Mouse (Mus musculus) intestine, embryonic 16.5 days (tissue): Measurements from ENCODE around the gene Asb16. TPM values are rescaled to one million over a fixed set of nuclear protein-coding genes. Genes with fewer than 3 reads are reported as not detected.
A peak's percentile ranks its signal among the peaks of the same experiment; 100 is the strongest.

Experiments
- ATAC-seq: fragments of 200-750 bp; cut with Nextera tagmentation; 2 replicates; pipeline ENCODE4 v1.8.0; 2017; ENCODE audit warnings: moderate TSS enrichment, moderate library complexity
- H3K27ac ChIP-seq: fragments of 300-500 bp; sonication (generic); 2 replicates; pipeline ENCODE4 v1.5.1; 2014; ENCODE audit warnings: mild to moderate bottlenecking, low read length
- H3K27me3 ChIP-seq: fragments of 300-500 bp; sonication (generic); replicated peaks from 2 replicates; pipeline ENCODE4 v1.6.1; 2014; ENCODE audit warnings: low read length, control low read depth, mixed read lengths; ENCODE audit not compliant: control insufficient read depth, insufficient read depth
- H3K36me3 ChIP-seq: fragments of 300-500 bp; sonication (generic); 2 replicates; pipeline ENCODE4 v1.6.1; 2014; ENCODE audit warnings: low read length, control low read depth; ENCODE audit not compliant: control insufficient read depth, insufficient read depth
- H3K4me1 ChIP-seq: fragments of 300-500 bp; sonication (generic); 2 replicates; pipeline ENCODE4 v1.6.1; 2014; ENCODE audit warnings: low read length, control low read depth, mixed read lengths; ENCODE audit not compliant: control insufficient read depth, insufficient read depth
- H3K4me2 ChIP-seq: fragments of 300-500 bp; sonication (generic); 2 replicates; pipeline ENCODE4 v1.6.1; 2014; ENCODE audit warnings: low read depth, low read length, control low read depth
- H3K4me3 ChIP-seq: fragments of 300-500 bp; sonication (generic); 2 replicates; pipeline ENCODE4 v1.5.1; 2014; ENCODE audit warnings: mild to moderate bottlenecking, low read length
- H3K9ac ChIP-seq: fragments of 300-500 bp; sonication (generic); 2 replicates; pipeline ENCODE4 v1.6.1; 2014; ENCODE audit warnings: low read depth, low read length
- H3K9me3 ChIP-seq: fragments of 300-500 bp; sonication (generic); 2 replicates; pipeline ENCODE4 v1.6.1; 2016; ENCODE audit warnings: low read length, control low read depth; ENCODE audit not compliant: control insufficient read depth
- WGBS: fragments of 180-500 bp; shearing (Covaris S2); extraction: QIAGEN DNeasy Blood & Tissue Kit; methylation state at CpG from one replicate; pipeline ENCODE4 v1.1.7; 2014; 5-methylcytosine and 5-hydroxymethylcytosine counted together
- polyA plus RNA-seq: library from polyadenylated mRNA; unstranded; fragments of >200 nt; fragmentation: Nextera tagmentation; extraction: Ambion mirVana; gene quantifications from 2 replicates; pipeline ENCODE4 v1.2.1, GENCODE M21; 2015

The Asb16 gene
- polyA plus RNA-seq, 1 experiment from 2014 or later: 0.05 TPM

DNA sequence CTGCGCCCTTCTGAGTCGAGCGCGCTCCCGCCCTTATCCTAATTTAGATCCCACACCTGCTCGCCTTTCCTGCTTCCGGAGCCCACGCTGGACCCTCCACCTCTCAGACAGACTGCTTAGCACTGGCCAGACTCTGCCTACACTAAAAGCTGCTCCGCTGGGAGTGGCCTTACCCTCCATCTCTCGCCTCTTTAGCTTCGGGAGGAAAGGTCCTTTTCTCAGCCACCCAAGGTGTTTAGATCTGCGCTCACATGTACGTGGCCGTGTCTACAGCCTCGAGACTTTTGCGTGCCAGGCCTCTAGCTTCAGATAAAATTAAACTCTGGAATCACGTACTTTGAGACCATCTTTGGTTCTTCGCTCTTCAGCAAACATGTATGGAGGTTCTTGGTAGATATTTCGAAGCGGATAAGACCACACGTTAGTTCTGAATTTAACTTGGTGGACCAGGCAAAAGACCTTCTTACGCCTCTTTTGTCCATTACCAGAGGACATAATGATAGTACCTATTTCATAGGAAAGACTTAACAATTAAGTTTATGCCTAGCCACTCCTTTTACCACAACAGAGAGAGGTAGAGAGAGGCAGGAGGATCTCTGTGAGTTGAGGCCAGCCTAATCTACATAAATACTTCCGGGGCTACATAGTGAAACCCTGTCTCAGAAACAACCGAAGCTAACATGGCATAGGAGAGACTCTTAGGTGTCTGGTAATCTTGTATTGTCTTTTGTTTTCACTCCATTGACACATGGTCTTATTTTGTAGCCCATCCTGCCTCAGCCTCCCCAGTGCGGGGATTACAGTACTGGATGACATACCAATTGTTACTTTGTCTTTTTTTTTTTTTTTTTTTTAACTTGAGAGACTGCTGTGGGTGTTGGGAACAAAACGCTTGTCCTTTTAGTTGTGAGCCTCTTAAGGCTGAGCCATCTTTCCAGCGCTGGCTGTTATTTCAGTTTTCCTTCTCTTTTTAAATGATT lies 29.3 kb downstream of the Asb16 start:
- H3K4me3 ChIP-seq: peak overlapping the region; percentile 89
- no peaks in the 10 kb centered on the region for H3K27me3 ChIP-seq
- no peaks in the 10 kb centered on the region for H3K36me3 ChIP-seq
- peak overlapping the region; percentile 87 for H3K9ac ChIP-seq
- H3K4me2 ChIP-seq: peak overlapping the region; percentile 79
- peak overlapping the region; percentile 99 for H3K27ac ChIP-seq
- no peak; the same call in 1 of the 2 replicates for ATAC-seq
- WGBS: 24% methylated on average over 27 of the region's 27 CpGs
- peaks cover 11% of the 10 kb centered on the region for H3K4me1 ChIP-seq
- H3K9me3 ChIP-seq: no peaks in the 10 kb centered on the region

DNA sequence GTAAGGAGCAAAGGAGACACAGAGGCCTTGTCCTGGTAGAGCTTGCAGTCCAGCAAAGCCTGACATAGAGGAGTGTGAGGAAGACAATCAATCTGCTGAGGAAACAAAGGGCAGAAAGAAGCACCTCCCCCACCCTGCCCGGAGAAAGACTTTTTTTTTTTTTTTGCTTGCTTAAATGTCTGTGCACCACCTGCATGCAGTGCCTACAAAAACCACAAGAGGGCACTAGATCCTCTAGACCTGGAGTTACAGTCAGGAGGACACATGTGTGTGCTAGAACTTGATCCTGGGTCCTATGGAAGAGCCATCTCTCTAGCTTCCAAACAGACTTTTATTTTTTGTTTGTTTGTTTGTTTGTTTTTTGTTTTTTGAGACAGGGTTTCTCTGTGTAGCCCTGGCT lies 31.3 kb downstream of the Asb16 start:
- ATAC-seq: no peak
- no peak overlapping the region for H3K4me2 ChIP-seq
- H3K4me3 ChIP-seq: no peak overlapping the region
- no peak overlapping the region for H3K27ac ChIP-seq
- H3K9ac ChIP-seq: no peak overlapping the region
- no peaks in the 10 kb centered on the region for H3K9me3 ChIP-seq
- 15% methylated on average over 1 of the region's 1 CpGs for WGBS
- no peaks in the 10 kb centered on the region for H3K27me3 ChIP-seq
- peaks cover 7% of the 10 kb centered on the region for H3K4me1 ChIP-seq
- H3K36me3 ChIP-seq: no peaks in the 10 kb centered on the region

DNA sequence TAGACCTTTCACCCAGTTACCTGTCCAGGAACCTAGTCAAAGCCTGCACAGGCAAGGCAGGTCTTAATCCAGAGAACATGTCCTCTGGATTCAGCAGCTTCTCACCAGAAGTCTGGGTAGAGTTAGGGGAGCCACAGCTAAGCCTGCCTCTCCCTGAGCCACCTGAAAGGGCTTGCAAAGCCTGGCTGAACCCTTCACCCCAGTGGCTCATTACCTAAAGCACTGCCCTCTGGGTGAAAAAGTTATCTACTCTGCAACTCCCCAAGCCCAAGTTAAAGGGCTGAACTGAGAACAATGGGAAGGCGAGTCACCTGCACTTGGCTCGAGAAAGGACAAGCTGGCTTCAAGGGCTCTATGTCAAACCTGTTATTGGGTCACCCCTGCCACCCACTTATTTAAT lies 35.6 kb downstream of the Asb16 start:
- Histone ChIP-seq H3K4me2 (no peak overlapping the region), H3K9me3 (no peaks in the 10 kb centered on the region), H3K27ac (no peak overlapping the region), H3K9ac (no peak overlapping the region), H3K36me3 (peaks cover 18% of the 10 kb centered on the region), H3K27me3 (no peaks in the 10 kb centered on the region), H3K4me1 (peaks cover 4% of the 10 kb centered on the region), H3K4me3 (no peak overlapping the region)
- 51% methylated on average over 2 of the region's 2 CpGs for WGBS
- no peak for ATAC-seq

DNA sequence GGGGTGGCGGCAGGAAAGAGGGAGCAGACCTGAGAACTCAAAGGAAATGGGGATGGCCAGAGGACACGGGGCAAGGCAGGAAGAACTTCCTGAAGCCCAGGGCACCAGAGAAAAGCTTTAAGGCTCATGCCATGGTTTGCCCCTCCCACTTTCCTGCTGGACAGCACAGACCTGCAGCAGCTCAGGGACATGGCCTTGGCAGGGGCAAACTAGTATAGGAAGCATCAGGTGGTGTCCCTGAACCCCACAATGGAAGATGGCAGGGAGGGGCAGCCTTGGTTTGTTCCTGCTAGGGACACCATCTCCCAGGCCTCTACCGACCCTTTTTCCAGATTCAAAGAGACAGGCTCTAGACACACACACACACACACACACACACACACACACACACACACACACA lies 36.8 kb downstream of the Asb16 start:
- ATAC-seq: no peak
- H3K27ac ChIP-seq: no peak overlapping the region
- H3K9ac ChIP-seq: no peak overlapping the region
- peaks cover 17% of the 10 kb centered on the region for H3K4me1 ChIP-seq
- no peaks in the 10 kb centered on the region for H3K9me3 ChIP-seq
- no peak overlapping the region for H3K4me2 ChIP-seq
- 52% methylated on average over 3 of the region's 3 CpGs for whole genome bisulfite sequencing
- no peaks in the 10 kb centered on the region for H3K27me3 ChIP-seq
- H3K36me3 ChIP-seq: peaks cover 18% of the 10 kb centered on the region
- no peak overlapping the region for H3K4me3 ChIP-seq

DNA sequence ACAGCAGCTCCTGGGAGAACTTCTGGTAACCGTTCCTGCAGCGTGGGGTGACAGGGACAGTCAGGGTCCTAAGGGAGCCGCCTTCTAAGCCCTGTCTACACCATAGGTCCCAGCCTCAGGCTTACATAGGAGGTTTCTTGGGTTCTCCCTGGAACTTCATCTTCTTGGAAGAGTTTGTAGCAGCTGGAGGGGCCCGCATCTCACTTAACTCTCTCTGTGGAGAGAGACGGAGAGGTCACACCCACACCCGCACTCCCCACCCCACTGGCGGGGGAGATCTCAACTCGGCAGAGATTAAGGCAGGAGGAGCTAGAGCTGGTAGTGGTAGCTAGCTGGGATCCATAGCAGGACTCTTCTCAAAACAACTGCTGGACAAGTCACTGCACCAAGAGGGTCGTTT lies 39.6 kb downstream of the Asb16 start:
- peaks cover 27% of the 10 kb centered on the region for H3K4me1 ChIP-seq
- no peak overlapping the region for H3K27ac ChIP-seq
- ATAC-seq: no peak
- WGBS: 81% methylated on average over 9 of the region's 9 CpGs
- peaks cover 22% of the 10 kb centered on the region for H3K36me3 ChIP-seq
- no peaks in the 10 kb centered on the region for H3K27me3 ChIP-seq
- H3K4me3 ChIP-seq: no peak overlapping the region
- no peak overlapping the region for H3K4me2 ChIP-seq
- H3K9ac ChIP-seq: no peak overlapping the region
- H3K9me3 ChIP-seq: no peaks in the 10 kb centered on the region

DNA sequence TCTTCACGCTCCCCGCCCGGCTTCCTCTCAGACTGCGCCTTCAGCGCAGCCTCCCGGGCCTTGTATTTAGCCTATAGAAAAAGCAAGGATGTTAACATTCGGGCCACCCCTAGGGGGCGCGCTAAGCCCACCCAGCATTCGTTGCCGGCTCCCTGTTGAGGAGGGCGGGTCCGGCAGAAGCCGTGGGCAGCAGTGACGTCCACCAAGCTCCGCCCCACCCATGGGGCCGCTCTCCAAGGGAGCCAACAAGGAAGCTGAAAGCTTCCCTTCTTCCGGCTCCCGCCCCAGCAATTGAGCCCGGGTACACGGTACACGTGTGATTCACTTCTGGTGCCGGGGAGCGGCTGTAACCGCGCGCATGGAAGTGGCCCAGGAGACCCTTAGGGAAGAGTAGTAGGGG lies 40.4 kb downstream of the Asb16 start:
- H3K27me3 ChIP-seq: no peaks in the 10 kb centered on the region
- peak; percentile 95 for ATAC-seq
- H3K4me3 ChIP-seq: peak overlapping the region; percentile 55
- peaks cover 29% of the 10 kb centered on the region for H3K36me3 ChIP-seq
- WGBS: under 1% methylated on average over 27 of the region's 27 CpGs
- peak overlapping the region; percentile 78 for H3K4me2 ChIP-seq
- peak overlapping the region; percentile 65 for H3K9ac ChIP-seq
- H3K27ac ChIP-seq: peak overlapping the region; percentile 83
- no peaks in the 10 kb centered on the region for H3K9me3 ChIP-seq
- peaks cover 27% of the 10 kb centered on the region for H3K4me1 ChIP-seq

DNA sequence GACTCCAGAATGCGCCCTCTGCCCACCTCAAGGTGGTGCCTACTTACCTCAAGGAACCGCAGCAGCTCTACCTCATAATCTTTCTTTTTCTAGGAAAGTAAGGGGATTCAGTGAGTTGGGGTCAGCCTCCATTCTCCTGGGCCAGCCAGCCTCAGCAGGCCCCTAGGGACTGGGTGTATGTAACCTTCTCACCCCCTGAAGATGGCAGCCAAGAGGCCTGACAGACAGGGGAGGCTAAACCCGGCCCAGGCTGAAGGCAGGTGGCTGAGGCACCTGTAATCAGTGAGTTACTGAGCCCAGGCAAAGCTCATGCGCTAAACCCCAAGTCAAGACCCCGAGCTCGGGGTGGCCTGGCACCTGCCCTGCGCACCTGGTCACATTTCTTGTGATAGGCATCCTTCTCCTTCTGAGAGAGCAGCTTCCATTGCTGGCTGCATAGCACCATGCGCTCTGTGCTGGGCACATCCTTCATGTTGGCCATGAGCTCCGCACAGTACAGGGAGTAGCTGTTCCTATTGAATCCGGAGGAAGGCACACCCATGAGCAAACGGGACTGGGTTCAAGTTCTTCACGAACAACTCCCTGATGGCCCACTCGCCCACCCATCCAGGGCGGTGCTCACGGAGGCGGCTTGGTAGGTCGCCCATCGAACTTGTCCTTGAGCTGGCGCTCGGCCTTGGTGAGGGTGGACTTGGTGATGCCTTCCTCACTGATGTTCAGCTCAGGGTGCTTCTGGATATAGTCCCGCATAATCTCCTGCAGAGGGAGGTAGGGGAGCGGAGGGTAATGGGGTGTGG lies 41.5 kb downstream of the Asb16 start:
- Histone ChIP-seq H3K4me1 (peaks cover 27% of the 10 kb centered on the region), H3K9ac (peak overlapping the region; percentile 65), H3K4me3 (peak overlapping the region; percentile 55), H3K27ac (peak overlapping the region; percentile 83), H3K27me3 (no peaks in the 10 kb centered on the region), H3K4me2 (peak overlapping the region; percentile 78), H3K9me3 (no peaks in the 10 kb centered on the region), H3K36me3 (peaks cover 34% of the 10 kb centered on the region)
- WGBS: 80% methylated on average over 22 of the region's 22 CpGs
- no peak for ATAC-seq

DNA sequence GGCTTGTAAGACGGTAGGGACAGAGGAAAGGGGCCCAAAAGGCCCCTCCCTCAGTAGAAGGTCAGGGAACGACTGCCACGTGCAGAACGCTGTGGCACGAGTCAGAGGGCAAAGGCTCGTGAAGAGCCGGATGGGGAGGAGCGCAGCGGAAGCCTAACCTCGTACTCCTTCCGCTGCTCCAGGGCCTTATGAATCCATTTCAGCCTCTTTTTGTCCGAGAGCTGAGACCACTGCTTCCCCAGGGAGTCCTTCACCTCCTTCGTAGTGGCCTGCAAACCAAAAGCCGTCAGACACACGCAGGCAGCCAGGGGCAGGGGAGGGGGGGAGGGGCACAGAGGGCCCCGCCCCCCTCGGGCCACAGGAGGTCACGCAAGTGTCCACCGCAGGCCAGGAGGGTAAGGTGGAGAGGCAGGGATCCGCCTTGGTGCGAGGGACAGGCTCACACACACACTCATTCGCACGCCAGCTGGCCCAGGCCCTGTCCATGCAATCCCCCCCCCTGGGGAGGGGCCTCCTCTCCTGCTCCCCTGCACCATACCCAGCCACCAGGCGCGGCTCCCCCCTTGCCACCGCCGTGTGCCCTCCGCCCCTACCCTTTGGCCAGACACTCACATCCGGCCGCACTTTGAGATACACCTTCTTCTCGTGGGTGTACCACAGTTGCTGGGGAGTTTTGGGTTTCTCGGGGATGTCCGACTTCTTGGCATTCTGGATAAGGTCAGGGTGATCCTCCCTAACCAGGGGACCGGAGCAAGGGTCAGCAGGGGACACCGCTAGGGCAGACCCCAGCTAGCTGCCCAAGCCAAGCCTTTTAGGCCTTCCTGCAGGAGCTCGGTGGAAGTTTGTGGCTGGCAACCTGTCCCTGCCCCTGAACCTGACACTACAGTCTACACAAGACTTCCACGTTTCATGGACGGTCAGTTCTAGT lies 42.5 kb downstream of the Asb16 start:
- WGBS: 48% methylated on average over 36 of the region's 38 CpGs
- Histone ChIP-seq H3K4me2 (peak overlapping the region; percentile 78), H3K4me1 (peaks cover 36% of the 10 kb centered on the region), H3K27me3 (no peaks in the 10 kb centered on the region), H3K4me3 (peak overlapping the region; percentile 11; the same call in 1 of the 2 replicates), H3K27ac (peak overlapping the region; percentile 51), H3K9me3 (no peaks in the 10 kb centered on the region), H3K36me3 (peaks cover 33% of the 10 kb centered on the region), H3K9ac (peak overlapping the region; percentile 65)
- 0 out of 2 replicates have a peak, but pooled peaks have one; percentile 8 for ATAC-seq
